ENCODE assay signal across 28 mouse cellular contexts in genomic region chr3:141509772-141510171, GRCm38 (mm10). TPM values are rescaled to one million over a fixed set of nuclear protein-coding genes. Genes with fewer than 3 reads are reported as not detected.
DNase-seq lines count a peak whose midpoint lies in the region; ATAC-seq lines count a peak whose summit lies in the region.
"Had no signal": no experiment of that assay in that cellular context is flagged by ENCODE, and none has a peak within 500 bp of the region (broad histone marks: within the 10 kb centered on the region; RNA-seq: fewer than 3 reads in every experiment).

No protein-coding gene starts in this region.

- no peaks in the 10 kb centered on the region for H3K36me3 ChIP-seq in limb, embryonic 11.5 days (ENCODE audit: control insufficient read depth, insufficient read depth, low read length)
- no peaks in the 10 kb centered on the region for H3K36me3 ChIP-seq in forebrain, embryonic 12.5 days (replicated peaks)
- H3K36me3 ChIP-seq in midbrain, embryonic 15.5 days (replicated peaks), result no peaks in the 10 kb centered on the region
- H3K36me3 ChIP-seq: forebrain, embryonic 15.5 days; heart, embryonic 12.5 days; hindbrain, embryonic 12.5 days; limb, embryonic 15.5 days; lung, embryonic 15.5 days had no signal

- ATAC-seq in limb, embryonic 11.5 days (ENCODE audit: insufficient number of reproducible peaks, low FRiP score, low TSS enrichment, low read depth), result peak; percentile 85
- ATAC-seq in forebrain, embryonic 12.5 days (ENCODE audit: low FRiP score), result no peak
- ATAC-seq in midbrain, embryonic 15.5 days (replicated peaks), result no peak
- ATAC-seq: forebrain, embryonic 15.5 days; midbrain, embryonic 16.5 days; Patski had no signal

- peak; percentile 30 for DNase-seq in embryo, embryonic 11 days
- no peak for DNase-seq in embryo, embryonic 10 days (ENCODE audit: low spot score)
- peak; percentile 30 for DNase-seq in retina, postnatal 1 day
- no peak for DNase-seq in retina, embryonic 14.5 days (ENCODE audit: low spot score)
- no peak for DNase-seq in limb, embryonic 11.5 days (ENCODE audit: low spot score)
- DNase-seq: cerebellum, adult 11-12 months; cerebellum, postnatal 14 days; gastrocnemius, postnatal 14 days; heart, adult 11 months; heart, postnatal 14 days; kidney, adult 18-20 months; lung, postnatal 36 days; thymus, adult 2 months; thymus, postnatal 4 days had no signal

- no peaks in the 10 kb centered on the region for H3K9me3 ChIP-seq in limb, embryonic 11.5 days (ENCODE audit: control insufficient read depth, low read length)
- H3K9me3 ChIP-seq in forebrain, embryonic 12.5 days, result no peaks in the 10 kb centered on the region
- no peaks in the 10 kb centered on the region for H3K9me3 ChIP-seq in midbrain, embryonic 15.5 days
- H3K9me3 ChIP-seq: forebrain, embryonic 15.5 days; heart, embryonic 12.5 days; hindbrain, embryonic 12.5 days; limb, embryonic 15.5 days; lung, embryonic 15.5 days; megakaryocyte, embryonic 14.5 days had no signal

- 30% methylated on average over 1 of the region's 1 CpGs for WGBS in limb, embryonic 11.5 days
- 12% methylated on average over 1 of the region's 1 CpGs for WGBS in forebrain, embryonic 12.5 days
- WGBS in midbrain, embryonic 15.5 days, result 60% methylated on average over 1 of the region's 1 CpGs

- H3K4me1 ChIP-seq in limb, embryonic 11.5 days (ENCODE audit: control insufficient read depth, insufficient read depth, low read length), result no peaks in the 10 kb centered on the region
- no peaks in the 10 kb centered on the region for H3K4me1 ChIP-seq in forebrain, embryonic 12.5 days
- H3K4me1 ChIP-seq in midbrain, embryonic 15.5 days, result no peaks in the 10 kb centered on the region
- H3K4me1 ChIP-seq: forebrain, embryonic 15.5 days; heart, embryonic 12.5 days; hindbrain, embryonic 12.5 days; limb, embryonic 15.5 days; lung, embryonic 15.5 days; megakaryocyte, embryonic 14.5 days had no signal

- no peak overlapping the region for H3K27ac ChIP-seq in limb, embryonic 11.5 days (replicated peaks; ENCODE audit: low read depth, low read length)
- no peak overlapping the region for H3K27ac ChIP-seq in forebrain, embryonic 12.5 days
- no peak overlapping the region for H3K27ac ChIP-seq in midbrain, embryonic 15.5 days
- H3K27ac ChIP-seq: forebrain, embryonic 15.5 days; hindbrain, embryonic 12.5 days; kidney, postnatal 0 days; limb, embryonic 15.5 days; liver, embryonic 14.5 days; lung, embryonic 15.5 days; stomach, postnatal 0 days had no signal

- H3K27me3 ChIP-seq in limb, embryonic 11.5 days (ENCODE audit: control insufficient read depth, insufficient read depth, low read length), result no peaks in the 10 kb centered on the region
- no peaks in the 10 kb centered on the region for H3K27me3 ChIP-seq in forebrain, embryonic 12.5 days
- no peaks in the 10 kb centered on the region for H3K27me3 ChIP-seq in midbrain, embryonic 15.5 days (replicated peaks)
- H3K27me3 ChIP-seq: forebrain, embryonic 15.5 days; heart, embryonic 12.5 days; hindbrain, embryonic 12.5 days; limb, embryonic 15.5 days; lung, embryonic 15.5 days; megakaryocyte, embryonic 14.5 days; Patski had no signal

- no peak overlapping the region for H3K9ac ChIP-seq in limb, embryonic 11.5 days (ENCODE audit: low read length)
- H3K9ac ChIP-seq in forebrain, embryonic 12.5 days, result no peak overlapping the region
- no peak overlapping the region for H3K9ac ChIP-seq in midbrain, embryonic 15.5 days
- H3K9ac ChIP-seq: forebrain, embryonic 15.5 days; heart, embryonic 12.5 days; hindbrain, embryonic 12.5 days; limb, embryonic 15.5 days; liver, embryonic 14.5 days; lung, embryonic 15.5 days had no signal

- H3K4me3 ChIP-seq in limb, embryonic 11.5 days (ENCODE audit: low read depth, low read length), result no peak overlapping the region
- H3K4me3 ChIP-seq in forebrain, embryonic 12.5 days (replicated peaks), result no peak overlapping the region
- H3K4me3 ChIP-seq in midbrain, embryonic 15.5 days, result no peak overlapping the region
- H3K4me3 ChIP-seq: erythroblast, embryonic 14.5 days; forebrain, embryonic 15.5 days; heart, embryonic 12.5 days; hindbrain, embryonic 12.5 days; limb, embryonic 15.5 days; lung, embryonic 15.5 days; megakaryocyte, embryonic 14.5 days had no signal

- no peak overlapping the region for H3K4me2 ChIP-seq in limb, embryonic 11.5 days (ENCODE audit: low read depth, severe bottlenecking)
- no peak overlapping the region for H3K4me2 ChIP-seq in forebrain, embryonic 12.5 days
- no peak overlapping the region for H3K4me2 ChIP-seq in midbrain, embryonic 15.5 days
- H3K4me2 ChIP-seq: forebrain, embryonic 15.5 days; heart, embryonic 12.5 days; hindbrain, embryonic 12.5 days; limb, embryonic 15.5 days; lung, embryonic 15.5 days had no signal

RNA-seq across cellular contexts. Expression of gene Unc5c, which starts 44.8 kb away (rescaled TPM):
- 16.5 and 17.2 TPM in 2 replicates for polyA plus RNA-seq in limb, embryonic 11.5 days (2014; fragmentation: Nextera tagmentation; extraction: Ambion mirVana)
- 6.7 and 9.3 TPM in 2 replicates for polyA plus RNA-seq in forebrain, embryonic 12.5 days (2016; fragmentation: Nextera tagmentation; extraction: Ambion mirVana)
- polyA plus RNA-seq in midbrain, embryonic 15.5 days (2015; fragmentation: Nextera tagmentation; extraction: Ambion mirVana), result 11.8 and 14.1 TPM in 2 replicates
- polyA plus RNA-seq: erythroblast, embryonic 14.5 days had no signal

Comparison
In these comparisons a context has a peak if more than half of its experiments do, and no peak if none do; other contexts are left out.
1. DNase-seq: peak in embryo, embryonic 11 days (single experiment) and retina, postnatal 1 day (single experiment); none in embryo, embryonic 10 days (single experiment), retina, embryonic 14.5 days (single experiment) and limb, embryonic 11.5 days (single experiment).